Mouse (Mus musculus): ENCODE measurements at regions not wholly inside any gene's neighbourhood (a gene's known extent, or its start where the extent isn't known, plus 50 kb on each side); places are given as distances from the start of the nearest gene placed in this dataset.
A peak's percentile ranks its signal among the peaks of the same experiment; 100 is the strongest.

DNA sequence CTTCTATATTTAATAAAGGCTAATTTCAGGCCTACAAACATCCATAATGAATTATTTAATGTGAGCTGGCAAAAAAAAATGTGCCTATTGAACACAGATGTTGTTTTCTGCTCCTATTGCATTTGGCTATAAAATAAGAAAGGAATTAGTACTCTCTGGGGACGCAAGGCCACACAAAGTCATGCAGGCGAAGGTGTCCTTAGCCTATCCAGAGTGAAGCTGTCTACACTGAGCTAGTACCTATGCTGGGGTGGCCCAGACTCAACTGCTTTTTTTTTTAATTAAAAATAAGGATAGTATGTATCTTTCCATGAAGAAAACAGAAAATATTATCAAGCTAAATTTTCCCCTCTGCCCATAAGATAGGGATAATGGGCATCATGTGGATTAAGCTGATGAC, 705.7 kb downstream of the Diaph3 start:
- Histone ChIP-seq H3K27me3 (ENCODE audit: poor library complexity, severe bottlenecking) (no peaks in the 10 kb centered on the region; the same call in 1 of the 2 replicates), H3K27ac (no peak overlapping the region), H3K4me3 (no peak overlapping the region), H3K9me3 (no peaks in the 10 kb centered on the region), H3K36me3 (replicated peaks) (no peaks in the 10 kb centered on the region), H3K4me1 (no peaks in the 10 kb centered on the region)
- 81% methylated on average over 2 of the region's 2 CpGs for WGBS
- DNase-seq (ENCODE audit: extremely low spot score, low spot score): no peak

DNA sequence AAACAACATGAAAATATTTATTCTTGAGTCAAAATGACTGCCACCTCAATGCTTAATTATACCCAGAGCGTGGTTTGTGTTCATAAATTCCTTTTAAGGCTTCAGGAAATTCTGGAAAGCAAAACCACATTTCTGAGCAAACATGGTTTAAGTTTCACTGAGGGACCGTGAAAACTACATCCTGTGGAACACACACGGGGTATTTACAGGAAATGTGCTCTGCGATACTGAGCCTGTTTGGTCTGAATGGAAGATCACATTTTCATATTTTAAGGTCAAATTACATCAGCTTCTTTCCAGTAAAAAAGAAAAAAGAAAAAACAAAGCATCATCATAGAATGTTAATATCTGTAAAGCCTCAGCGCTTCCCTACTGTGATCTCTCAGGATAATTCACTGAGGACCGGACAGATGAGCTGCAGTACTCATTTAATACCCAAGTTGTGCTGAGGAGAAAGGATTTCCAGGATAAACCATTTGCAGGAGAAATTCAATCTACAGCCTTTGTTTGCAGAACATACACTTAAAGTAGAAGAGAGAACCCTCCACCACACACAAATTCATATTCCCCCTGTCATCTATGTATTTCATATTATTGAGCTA, 709.7 kb downstream of the Diaph3 start:
- H3K27ac ChIP-seq: no peak overlapping the region
- H3K4me1 ChIP-seq: no peaks in the 10 kb centered on the region
- H3K4me3 ChIP-seq: no peak overlapping the region
- no peaks in the 10 kb centered on the region for H3K36me3 ChIP-seq (replicated peaks)
- 77% methylated on average over 6 of the region's 6 CpGs for WGBS
- no peaks in the 10 kb centered on the region for H3K9me3 ChIP-seq
- no peak for DNase-seq (ENCODE audit: extremely low spot score, low spot score)
- no peaks in the 10 kb centered on the region for H3K27me3 ChIP-seq (ENCODE audit: poor library complexity, severe bottlenecking)

DNA sequence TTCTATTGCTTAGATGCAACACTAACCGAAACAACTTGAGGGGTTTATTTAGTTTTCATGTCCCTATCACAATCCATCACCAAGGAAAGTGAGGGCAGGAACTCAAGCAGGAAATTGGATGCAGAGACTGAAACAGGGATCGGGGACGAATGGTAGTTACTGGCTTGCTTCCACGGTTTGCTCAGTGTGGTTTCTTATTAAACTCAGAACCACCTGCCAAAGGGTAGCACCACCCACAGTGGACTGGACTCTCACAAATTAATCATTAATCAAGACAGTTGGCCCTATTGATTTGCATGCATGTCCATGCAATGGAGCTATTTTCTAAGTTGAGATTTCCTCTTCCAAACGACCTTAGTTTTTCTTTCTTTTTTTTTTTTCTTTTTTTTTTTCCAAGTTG, 719.2 kb downstream of the Diaph3 start:
- H3K27ac ChIP-seq: no peak overlapping the region
- no peak overlapping the region for H3K4me3 ChIP-seq
- H3K9me3 ChIP-seq: no peaks in the 10 kb centered on the region
- DNase-seq (ENCODE audit: extremely low spot score, low spot score): no peak
- H3K4me1 ChIP-seq: no peaks in the 10 kb centered on the region
- H3K27me3 ChIP-seq (ENCODE audit: poor library complexity, severe bottlenecking): no peaks in the 10 kb centered on the region
- no peaks in the 10 kb centered on the region for H3K36me3 ChIP-seq (replicated peaks)
- WGBS: 84% methylated on average over 5 of the region's 5 CpGs

DNA sequence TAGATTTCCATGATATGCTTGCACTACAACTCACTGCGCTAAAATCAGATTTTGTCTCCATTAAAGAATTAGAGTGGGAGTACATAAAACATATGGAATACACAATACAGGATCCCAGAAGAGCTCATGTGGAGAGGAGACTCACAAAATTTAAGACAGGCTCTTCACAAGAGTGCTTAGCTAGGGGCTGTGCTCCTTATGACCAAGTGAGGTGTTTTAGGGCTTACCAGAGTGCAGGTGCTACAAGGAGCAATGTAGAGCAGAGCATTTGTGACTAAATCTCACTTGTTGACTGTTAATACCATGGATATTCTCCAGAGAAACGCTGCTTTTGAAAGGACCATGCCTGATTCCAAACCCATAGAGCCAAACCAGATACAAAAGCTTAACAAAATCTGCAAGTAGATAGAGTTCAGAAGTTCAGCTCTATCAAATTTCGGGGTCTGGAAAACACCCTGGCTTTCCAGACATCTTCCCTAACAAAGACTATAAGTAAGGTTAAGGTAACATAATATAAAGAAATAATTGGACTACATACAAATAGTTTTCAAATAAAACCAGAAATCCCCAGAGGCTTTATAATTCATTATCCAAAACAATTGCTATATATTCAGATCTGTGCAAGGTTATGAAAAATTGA, 721.0 kb downstream of the Diaph3 start:
- 86% methylated on average over 3 of the region's 3 CpGs for WGBS
- DNase-seq (ENCODE audit: extremely low spot score, low spot score): no peak
- H3K27me3 ChIP-seq (ENCODE audit: poor library complexity, severe bottlenecking): no peaks in the 10 kb centered on the region
- no peaks in the 10 kb centered on the region for H3K9me3 ChIP-seq
- H3K27ac ChIP-seq: no peak overlapping the region
- H3K4me1 ChIP-seq: no peaks in the 10 kb centered on the region
- H3K4me3 ChIP-seq: no peak overlapping the region
- no peaks in the 10 kb centered on the region for H3K36me3 ChIP-seq (replicated peaks)

DNA sequence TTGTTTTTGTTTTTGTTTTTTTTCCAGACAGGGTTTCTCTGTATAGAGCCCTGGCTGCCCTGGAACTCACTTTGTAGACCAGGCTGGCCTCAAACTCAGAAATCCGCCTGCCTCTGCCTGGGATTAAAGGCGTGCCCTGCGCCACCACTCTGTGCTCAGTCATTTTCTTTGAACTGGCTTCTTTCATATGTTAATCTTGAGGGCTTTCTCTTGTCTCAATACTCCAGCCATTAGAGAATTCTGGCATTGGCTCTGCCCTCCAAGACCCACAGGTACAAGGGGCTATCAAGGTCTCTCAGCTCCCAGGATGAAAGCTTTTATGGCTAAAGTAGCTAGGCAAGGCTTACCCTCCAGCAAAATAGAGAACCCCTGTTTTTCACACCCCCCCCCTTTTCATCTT, 744.2 kb downstream of the Diaph3 start:
- H3K9me3 ChIP-seq: no peaks in the 10 kb centered on the region
- peaks cover 16% of the 10 kb centered on the region for H3K4me1 ChIP-seq
- 84% methylated on average over 3 of the region's 3 CpGs for WGBS
- H3K4me3 ChIP-seq: no peak overlapping the region
- peaks cover 33% of the 10 kb centered on the region for H3K27me3 ChIP-seq (ENCODE audit: poor library complexity, severe bottlenecking)
- no peak for DNase-seq (ENCODE audit: extremely low spot score, low spot score)
- no peaks in the 10 kb centered on the region for H3K36me3 ChIP-seq (replicated peaks)
- H3K27ac ChIP-seq: no peak overlapping the region

DNA sequence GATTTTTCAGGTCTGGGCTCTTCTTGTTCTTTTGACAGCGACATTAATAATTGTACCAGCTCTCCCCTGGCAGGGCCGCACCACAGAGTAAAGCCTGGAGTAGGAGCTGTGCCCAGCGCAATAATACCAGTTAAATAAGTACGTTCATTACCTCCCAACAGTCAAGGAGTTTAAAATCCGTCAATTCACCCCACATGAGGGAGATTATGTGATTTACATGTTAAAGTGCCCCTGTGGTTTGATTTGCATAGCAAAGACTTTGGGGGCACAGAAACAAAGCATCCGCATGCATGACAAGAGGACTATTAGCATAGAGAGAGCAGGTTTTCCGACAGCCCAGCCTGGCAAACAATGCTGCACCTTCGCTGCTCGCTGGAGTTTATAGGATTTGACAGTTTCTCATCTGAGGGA, 745.1 kb downstream of the Diaph3 start:
- Histone ChIP-seq H3K27ac (no peak overlapping the region), H3K36me3 (replicated peaks) (no peaks in the 10 kb centered on the region), H3K4me1 (peaks cover 16% of the 10 kb centered on the region), H3K4me3 (peak overlapping the region; percentile 26), H3K9me3 (no peaks in the 10 kb centered on the region), H3K27me3 (ENCODE audit: poor library complexity, severe bottlenecking) (peaks cover 33% of the 10 kb centered on the region)
- WGBS: 8% methylated on average over 9 of the region's 9 CpGs
- peak; percentile 25 for DNase-seq (ENCODE audit: extremely low spot score, low spot score)

DNA sequence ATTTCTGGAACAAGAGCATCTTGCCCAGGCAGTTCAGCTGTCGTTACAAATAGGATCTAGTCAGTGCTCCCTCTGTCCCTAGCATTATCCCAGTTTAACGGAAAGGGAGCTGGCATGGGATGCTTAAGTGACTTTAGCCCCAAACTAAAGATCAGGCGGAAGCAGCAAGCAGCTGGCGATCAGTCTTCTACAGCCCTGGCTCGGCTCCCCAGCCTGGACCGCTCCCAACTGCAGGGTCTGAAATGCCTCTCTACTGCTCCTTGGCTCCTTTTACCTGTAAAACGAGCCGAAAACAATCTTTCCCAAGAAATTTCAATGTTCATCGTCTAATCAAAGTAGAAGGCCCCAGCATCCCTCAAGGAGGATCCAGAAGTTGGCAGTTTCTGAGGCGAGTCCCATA, 745.5 kb downstream of the Diaph3 start:
- Histone ChIP-seq H3K36me3 (replicated peaks) (no peaks in the 10 kb centered on the region), H3K27me3 (ENCODE audit: poor library complexity, severe bottlenecking) (peaks cover 33% of the 10 kb centered on the region), H3K4me1 (peaks cover 16% of the 10 kb centered on the region), H3K9me3 (no peaks in the 10 kb centered on the region), H3K4me3 (peak overlapping the region; percentile 26), H3K27ac (no peak overlapping the region)
- no peak for DNase-seq (ENCODE audit: extremely low spot score, low spot score)
- 16% methylated on average over 10 of the region's 10 CpGs for WGBS

DNA sequence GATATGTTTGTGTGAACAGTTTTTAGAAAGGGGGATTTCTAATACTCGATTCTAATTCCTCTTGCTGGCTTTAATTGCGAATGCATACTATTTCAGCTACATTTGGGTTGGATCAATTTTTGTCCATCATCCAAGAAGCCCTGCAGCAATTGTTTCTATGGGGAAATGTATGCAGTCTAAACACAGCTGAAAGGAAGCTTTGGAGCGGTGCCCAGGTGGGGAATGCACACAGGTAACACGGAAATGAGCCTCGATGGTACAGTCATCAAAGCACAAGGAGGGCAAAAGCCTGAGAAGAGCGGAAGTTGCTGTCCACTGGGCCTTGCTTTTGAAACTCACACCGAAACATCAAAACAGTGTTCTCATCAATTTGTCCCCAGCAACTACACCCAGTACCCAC, 746.0 kb downstream of the Diaph3 start:
- 65% methylated on average over 7 of the region's 7 CpGs for WGBS
- DNase-seq (ENCODE audit: extremely low spot score, low spot score): no peak
- Histone ChIP-seq H3K4me3 (no peak overlapping the region), H3K4me1 (peaks cover 16% of the 10 kb centered on the region), H3K9me3 (no peaks in the 10 kb centered on the region), H3K36me3 (replicated peaks) (no peaks in the 10 kb centered on the region), H3K27me3 (ENCODE audit: poor library complexity, severe bottlenecking) (peaks cover 33% of the 10 kb centered on the region), H3K27ac (no peak overlapping the region)

DNA sequence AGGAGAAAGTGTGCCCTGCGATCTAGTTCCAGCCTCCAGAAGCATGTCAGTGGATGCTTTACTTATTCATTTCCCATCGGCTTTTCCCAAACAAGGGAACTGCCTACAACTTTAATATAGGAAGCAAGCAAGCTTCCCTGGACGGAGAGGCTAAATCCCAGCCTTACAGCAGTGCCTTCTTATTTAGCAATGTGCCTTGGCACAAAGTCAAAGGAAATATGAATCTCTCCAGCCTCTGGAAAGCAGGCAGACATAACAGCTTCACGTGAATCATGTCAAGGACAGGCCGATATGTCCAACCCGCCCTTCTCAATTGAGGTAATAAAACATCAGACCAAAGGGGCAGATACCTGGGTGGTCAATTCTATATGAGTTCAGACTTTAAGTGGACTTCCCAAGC, 755.9 kb downstream of the Diaph3 start:
- no peaks in the 10 kb centered on the region for H3K36me3 ChIP-seq (replicated peaks)
- H3K27ac ChIP-seq: no peak overlapping the region
- no peaks in the 10 kb centered on the region for H3K9me3 ChIP-seq
- WGBS: 89% methylated on average over 6 of the region's 6 CpGs
- H3K4me1 ChIP-seq: no peaks in the 10 kb centered on the region
- no peak for DNase-seq (ENCODE audit: extremely low spot score, low spot score)
- H3K4me3 ChIP-seq: no peak overlapping the region
- no peaks in the 10 kb centered on the region for H3K27me3 ChIP-seq (ENCODE audit: poor library complexity, severe bottlenecking)

DNA sequence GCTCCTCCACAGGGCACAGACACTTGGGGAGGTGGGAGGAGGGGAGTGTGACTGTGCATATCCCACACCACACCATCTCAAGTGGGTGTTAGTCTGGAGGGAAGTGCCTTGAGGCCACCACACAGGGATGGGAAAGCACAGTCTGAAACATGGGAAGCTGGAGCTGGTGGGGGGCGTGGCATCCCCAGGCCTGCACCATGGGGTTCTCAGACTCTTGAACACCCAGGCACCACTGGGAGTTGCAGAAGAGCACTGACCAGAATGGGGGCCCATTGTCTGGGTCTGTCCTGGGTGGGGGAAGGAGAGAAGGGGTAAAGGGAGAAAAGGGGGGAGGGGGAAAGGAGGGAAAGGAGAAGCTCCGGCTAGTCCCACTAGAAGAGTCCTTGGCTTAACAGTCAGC, 776.0 kb downstream of the Diaph3 start:
- H3K4me3 ChIP-seq: no peak overlapping the region
- peaks cover 8% of the 10 kb centered on the region for H3K4me1 ChIP-seq
- H3K9me3 ChIP-seq: no peaks in the 10 kb centered on the region
- WGBS: 96% methylated on average over 2 of the region's 2 CpGs
- no peaks in the 10 kb centered on the region for H3K36me3 ChIP-seq (replicated peaks)
- H3K27me3 ChIP-seq (ENCODE audit: poor library complexity, severe bottlenecking): no peaks in the 10 kb centered on the region
- no peak for DNase-seq (ENCODE audit: extremely low spot score, low spot score)
- H3K27ac ChIP-seq: no peak overlapping the region

DNA sequence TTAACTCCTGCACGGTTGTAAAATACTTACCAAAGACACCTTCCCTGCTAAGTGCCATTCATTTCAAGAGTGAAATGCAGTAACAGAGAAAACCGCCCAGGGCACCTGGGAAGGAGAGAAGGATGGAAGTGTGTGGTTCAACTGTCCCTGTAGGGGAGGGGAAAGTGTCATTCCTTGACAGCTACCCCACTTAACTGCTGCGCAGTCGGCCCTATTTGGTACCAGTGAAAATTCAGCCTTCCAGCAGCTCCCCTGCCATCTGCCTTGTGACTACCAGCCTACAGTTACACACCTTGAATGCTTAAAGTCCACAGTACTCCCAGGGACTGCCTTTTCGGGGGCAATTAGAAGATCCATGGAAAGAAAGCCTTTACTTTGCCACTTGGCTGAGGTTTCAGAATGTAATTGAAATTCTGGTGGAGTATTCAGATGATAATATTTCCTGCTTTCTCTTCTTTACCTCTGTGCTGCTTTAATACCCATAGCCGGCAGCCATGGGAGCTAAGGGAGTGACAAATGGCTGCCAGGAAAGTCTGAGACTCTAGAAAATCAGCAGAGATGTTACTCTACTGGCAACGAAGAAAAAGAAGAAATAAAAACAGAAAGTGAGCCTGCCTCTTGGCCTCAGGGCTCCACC, 780.5 kb downstream of the Diaph3 start:
- WGBS: 49% methylated on average over 7 of the region's 7 CpGs
- H3K36me3 ChIP-seq (replicated peaks): no peaks in the 10 kb centered on the region
- no peak overlapping the region for H3K27ac ChIP-seq
- no peak overlapping the region for H3K4me3 ChIP-seq
- no peak for DNase-seq (ENCODE audit: extremely low spot score, low spot score)
- H3K9me3 ChIP-seq: no peaks in the 10 kb centered on the region
- H3K27me3 ChIP-seq (ENCODE audit: poor library complexity, severe bottlenecking): no peaks in the 10 kb centered on the region
- H3K4me1 ChIP-seq: peaks cover 10% of the 10 kb centered on the region

DNA sequence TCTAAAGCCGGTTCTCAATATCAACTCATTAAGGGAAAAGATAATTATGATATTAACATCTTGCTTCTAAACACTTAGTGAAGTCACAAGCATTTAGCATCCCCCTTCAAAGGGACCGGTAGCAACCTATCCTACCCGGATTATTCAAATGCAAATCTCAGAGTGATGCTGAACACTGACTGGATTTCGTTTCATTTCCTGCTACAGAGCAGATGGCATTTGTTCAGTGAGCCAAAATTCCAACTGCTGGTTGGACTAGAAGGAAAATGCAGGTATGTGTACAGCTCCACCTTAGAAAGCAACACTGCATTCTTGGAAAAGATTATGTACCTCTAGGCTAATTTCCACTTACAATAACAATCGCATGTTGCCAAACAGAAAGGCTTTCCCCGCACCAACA, 782.5 kb downstream of the Diaph3 start:
- no peaks in the 10 kb centered on the region for H3K9me3 ChIP-seq
- H3K4me1 ChIP-seq: peaks cover 10% of the 10 kb centered on the region
- DNase-seq (ENCODE audit: extremely low spot score, low spot score): no peak
- no peaks in the 10 kb centered on the region for H3K36me3 ChIP-seq (replicated peaks)
- no peak overlapping the region for H3K4me3 ChIP-seq
- WGBS: 83% methylated on average over 6 of the region's 6 CpGs
- H3K27me3 ChIP-seq (ENCODE audit: poor library complexity, severe bottlenecking): no peaks in the 10 kb centered on the region
- H3K27ac ChIP-seq: no peak overlapping the region

DNA sequence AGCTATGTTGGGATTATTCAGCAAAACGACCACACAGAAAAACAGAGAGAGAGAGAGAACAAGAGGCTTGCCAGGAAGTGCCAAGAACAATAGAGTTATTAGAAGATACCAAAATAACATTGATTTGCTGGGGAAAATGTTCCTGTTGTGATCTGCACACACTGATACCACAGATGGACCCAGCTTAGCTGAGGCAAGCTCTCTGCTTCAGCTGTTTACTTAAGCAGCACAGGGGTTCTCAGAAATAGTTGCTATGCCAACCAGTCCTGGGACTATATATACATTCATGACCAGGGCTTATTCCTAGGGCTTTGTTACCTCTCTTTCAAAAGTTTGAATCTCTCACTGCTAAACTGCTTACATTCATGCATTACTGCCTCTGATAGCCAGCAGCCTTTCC, 790.5 kb downstream of the Diaph3 start:
- no peaks in the 10 kb centered on the region for H3K27me3 ChIP-seq (ENCODE audit: poor library complexity, severe bottlenecking)
- no peaks in the 10 kb centered on the region for H3K9me3 ChIP-seq
- no peak overlapping the region for H3K4me3 ChIP-seq
- peaks cover 11% of the 10 kb centered on the region for H3K4me1 ChIP-seq
- DNase-seq (ENCODE audit: extremely low spot score, low spot score): no peak
- no peak overlapping the region for H3K27ac ChIP-seq
- 49% methylated on average over 1 of the region's 1 CpGs for WGBS
- no peaks in the 10 kb centered on the region for H3K36me3 ChIP-seq (replicated peaks)

Data from forebrain, embryonic 10.5 days (tissue).